Mouse (Mus musculus) kidney, adult 2 months (tissue): ENCODE results near the gene Lyzl4.

Experiments used
- CTCF ChIP-seq: fragments of 200-500 bp; conservative IDR thresholded peaks from 2 replicates; pipeline ENCODE4 v1.5.1; 2011; ENCODE audit warnings: low read depth, mild to moderate bottlenecking, control low read depth, low read length, moderate library complexity, mixed read lengths; ENCODE audit not compliant: insufficient read depth, insufficient read length
- POLR2A ChIP-seq: fragments of 200-500 bp; IDR thresholded peaks from one replicate; pipeline ENCODE4 v1.6.1; 2011; ENCODE audit warnings: low read depth, low read length, control low read depth

- TF ChIP-seq CTCF (no peak), POLR2A (no peak)
Measured at GRCm38 (mm10) chr9:121647026-121647425, 5.1 kb upstream of the Lyzl4 start.
